Mouse (Mus musculus) forebrain, embryonic 15.5 days (tissue): Measurements from ENCODE around the gene Secisbp2. TPM values are rescaled to one million over a fixed set of nuclear protein-coding genes. Genes with fewer than 3 reads are reported as not detected.
"Not testable (repeated sequence)": the region's sequence is repeated elsewhere in the genome, so short reads cannot be mapped to it uniquely, and the experiment has no call there.

Source experiments
- ATAC-seq: fragments of 200-750 bp; cut with Nextera tagmentation; replicated peaks from 2 replicates; pipeline ENCODE4 v1.8.0; 2017; ENCODE audit warnings: mild to moderate bottlenecking, moderate TSS enrichment, moderate library complexity
- H3K27ac ChIP-seq: fragments of 300-500 bp; sonication (generic); replicated peaks from 2 replicates; pipeline ENCODE4 v1.5.1; 2015; ENCODE audit warnings: mild to moderate bottlenecking, inconsistent platforms
- H3K27me3 ChIP-seq: fragments of 300-500 bp; sonication (generic); 2 replicates; pipeline ENCODE4 v1.6.1; 2015; ENCODE audit warnings: inconsistent platforms
- H3K36me3 ChIP-seq: fragments of 300-500 bp; sonication (generic); 2 replicates; pipeline ENCODE4 v1.6.1; 2015; ENCODE audit warnings: mild to moderate bottlenecking, inconsistent platforms
- H3K4me1 ChIP-seq: fragments of 300-500 bp; sonication (generic); 2 replicates; pipeline ENCODE4 v1.6.1; 2015; ENCODE audit warnings: inconsistent platforms
- H3K4me2 ChIP-seq: fragments of 300-500 bp; sonication (generic); replicated peaks from 2 replicates; pipeline ENCODE4 v1.6.1; 2015; ENCODE audit warnings: mild to moderate bottlenecking, inconsistent platforms
- H3K4me3 ChIP-seq: fragments of 300-500 bp; sonication (generic); 2 replicates; pipeline ENCODE4 v1.5.1; 2015; ENCODE audit warnings: mild to moderate bottlenecking, inconsistent platforms
- H3K9ac ChIP-seq: fragments of 300-500 bp; sonication (generic); replicated peaks from 2 replicates; pipeline ENCODE4 v1.6.1; 2015; ENCODE audit warnings: mild to moderate bottlenecking, inconsistent platforms
- H3K9me3 ChIP-seq: fragments of 300-500 bp; sonication (generic); 2 replicates; pipeline ENCODE4 v1.6.1; 2016; ENCODE audit warnings: inconsistent platforms
- WGBS: fragments of 180-500 bp; shearing (Covaris S2); methylation state at CpG from one replicate; pipeline ENCODE4 v1.1.7; 2015; ENCODE audit warnings: mixed read lengths; 5-methylcytosine and 5-hydroxymethylcytosine counted together
- polyA plus RNA-seq: library from polyadenylated mRNA; unstranded; fragments of >200 nt; fragmentation: Nextera tagmentation; extraction: Ambion mirVana; gene quantifications from 2 replicates; pipeline ENCODE4 v1.2.1, GENCODE M21; 2015

Secisbp2 gene
- polyA plus RNA-seq, 1 experiment from 2014 or later, result 33.3 TPM

- H3K9me3 ChIP-seq, result no peaks in the 10 kb centered on the region
- no peaks in the 10 kb centered on the region for H3K36me3 ChIP-seq
- WGBS, result 88% methylated on average over 5 of the region's 5 CpGs
- no peak overlapping the region for H3K4me2 ChIP-seq
- no peaks in the 10 kb centered on the region for H3K27me3 ChIP-seq
- no peak overlapping the region for H3K9ac ChIP-seq
- H3K4me3 ChIP-seq, result no peak overlapping the region
- peaks cover 6% of the 10 kb centered on the region for H3K4me1 ChIP-seq
- no peak overlapping the region for H3K27ac ChIP-seq
- no peak for ATAC-seq
Measured at GRCm38 (mm10) chr13:51622626-51623025, 28.9 kb upstream of the Secisbp2 start.

GRCm38 (mm10) chr13:51623678-51624077 is 27.8 kb upstream of the Secisbp2 start:
- Histone ChIP-seq H3K27ac (no peak overlapping the region), H3K9ac (no peak overlapping the region), H3K4me2 (no peak overlapping the region), H3K4me3 (no peak overlapping the region), H3K36me3 (no peaks in the 10 kb centered on the region), H3K4me1 (no peaks in the 10 kb centered on the region), H3K9me3 (no peaks in the 10 kb centered on the region), H3K27me3 (no peaks in the 10 kb centered on the region)
- WGBS, result 77% methylated on average over 2 of the region's 2 CpGs
- no peak for ATAC-seq

GRCm38 (mm10) chr13:51628273-51628848 is 23.1 kb upstream of the Secisbp2 start:
- Histone ChIP-seq H3K9me3 (no peaks in the 10 kb centered on the region), H3K27ac (no peak overlapping the region), H3K4me2 (no peak overlapping the region), H3K9ac (no peak overlapping the region), H3K4me1 (no peaks in the 10 kb centered on the region), H3K36me3 (no peaks in the 10 kb centered on the region), H3K4me3 (no peak overlapping the region), H3K27me3 (no peaks in the 10 kb centered on the region)
- no peak for ATAC-seq
- WGBS, result 84% methylated on average over 6 of the region's 6 CpGs

- Histone ChIP-seq H3K4me3 (no peak overlapping the region), H3K9me3 (no peaks in the 10 kb centered on the region), H3K36me3 (no peaks in the 10 kb centered on the region), H3K4me1 (no peaks in the 10 kb centered on the region), H3K27me3 (no peaks in the 10 kb centered on the region), H3K27ac (no peak overlapping the region), H3K9ac (no peak overlapping the region), H3K4me2 (no peak overlapping the region)
- ATAC-seq, result no peak
- WGBS, result 86% methylated on average over 15 of the region's 15 CpGs
Measured at GRCm38 (mm10) chr13:51631354-51631992, 20.0 kb upstream of the Secisbp2 start.

- H3K9ac ChIP-seq, result no peak overlapping the region
- no peaks in the 10 kb centered on the region for H3K9me3 ChIP-seq
- no peak overlapping the region for H3K27ac ChIP-seq
- H3K27me3 ChIP-seq, result no peaks in the 10 kb centered on the region
- WGBS, result 87% methylated on average over 5 of the region's 5 CpGs
- no peak for ATAC-seq
- H3K4me1 ChIP-seq, result no peaks in the 10 kb centered on the region
- H3K36me3 ChIP-seq, result no peaks in the 10 kb centered on the region
- no peak overlapping the region for H3K4me3 ChIP-seq
- H3K4me2 ChIP-seq, result no peak overlapping the region
Measured at GRCm38 (mm10) chr13:51632560-51633218, 18.8 kb upstream of the Secisbp2 start.

GRCm38 (mm10) chr13:51635384-51635783 is 16.1 kb upstream of the Secisbp2 start:
- ATAC-seq, H3K9me3 ChIP-seq, H3K4me1 ChIP-seq, H3K4me3 ChIP-seq, H3K36me3 ChIP-seq, H3K4me2 ChIP-seq, H3K9ac ChIP-seq, H3K27me3 ChIP-seq, H3K27ac ChIP-seq: not testable (repeated sequence)
- WGBS, result 71% methylated on average over 5 of the region's 9 CpGs

GRCm38 (mm10) chr13:51638958-51639357 is 12.5 kb upstream of the Secisbp2 start:
- WGBS, result 90% methylated on average over 4 of the region's 4 CpGs
- H3K4me1 ChIP-seq, result no peaks in the 10 kb centered on the region
- H3K27me3 ChIP-seq, result no peaks in the 10 kb centered on the region

GRCm38 (mm10) chr13:51641424-51641823 is 10.1 kb upstream of the Secisbp2 start:
- Histone ChIP-seq H3K4me2 (no peak overlapping the region), H3K4me3 (no peak overlapping the region), H3K9me3 (no peaks in the 10 kb centered on the region), H3K27me3 (no peaks in the 10 kb centered on the region), H3K4me1 (peaks cover 8% of the 10 kb centered on the region), H3K9ac (no peak overlapping the region), H3K27ac (no peak overlapping the region), H3K36me3 (no peaks in the 10 kb centered on the region)
- no peak for ATAC-seq
- 86% methylated on average over 3 of the region's 3 CpGs for WGBS

More at GRCm38 (mm10) chr13:51638958-51639357, 12.5 kb upstream of the Secisbp2 start:
- no peaks in the 10 kb centered on the region for H3K9me3 ChIP-seq
- no peak for ATAC-seq
- no peak overlapping the region for H3K4me3 ChIP-seq
- H3K9ac ChIP-seq, result no peak overlapping the region
- H3K4me2 ChIP-seq, result no peak overlapping the region
- H3K27ac ChIP-seq, result no peak overlapping the region
- H3K36me3 ChIP-seq, result no peaks in the 10 kb centered on the region

- Histone ChIP-seq H3K9me3 (no peaks in the 10 kb centered on the region), H3K27ac (no peak overlapping the region), H3K4me2 (no peak overlapping the region), H3K9ac (no peak overlapping the region), H3K4me1 (peaks cover 17% of the 10 kb centered on the region), H3K4me3 (no peak overlapping the region), H3K36me3 (no peaks in the 10 kb centered on the region), H3K27me3 (no peaks in the 10 kb centered on the region)
- ATAC-seq, result no peak
- 41% methylated on average over 11 of the region's 11 CpGs for WGBS
Measured at GRCm38 (mm10) chr13:51642171-51642778, 9.2 kb upstream of the Secisbp2 start.

GRCm38 (mm10) chr13:51643924-51644828 is 7.3 kb upstream of the Secisbp2 start:
- peak overlapping the region; percentile 54; the same call in 1 of the 2 replicates for H3K27ac ChIP-seq
- 42% methylated on average over 20 of the region's 20 CpGs for WGBS
- H3K27me3 ChIP-seq, result no peaks in the 10 kb centered on the region
- H3K9me3 ChIP-seq, result no peaks in the 10 kb centered on the region
- peak overlapping the region; percentile 50 for H3K4me2 ChIP-seq
- peak overlapping the region; percentile 67 for H3K9ac ChIP-seq
- H3K4me1 ChIP-seq, result peaks cover 21% of the 10 kb centered on the region
- no peaks in the 10 kb centered on the region for H3K36me3 ChIP-seq
- peak; percentile 4; the same call in 1 of the 2 replicates for ATAC-seq
- peak overlapping the region; percentile 65 for H3K4me3 ChIP-seq

- H3K9ac ChIP-seq, result peak within 1 kb of the TSS; percentile 67
- H3K36me3 ChIP-seq, result no peaks in the 10 kb centered on the region
- peak within 1 kb of the TSS; percentile 54 for H3K27ac ChIP-seq
- WGBS, result under 1% methylated on average over 83 of the region's 83 CpGs
- ATAC-seq, result peak; percentile 99
- H3K4me3 ChIP-seq, result peak within 1 kb of the TSS; percentile 65
- H3K4me1 ChIP-seq, result peaks cover 21% of the 10 kb centered on the region
- peak within 1 kb of the TSS; percentile 88 for H3K4me2 ChIP-seq
- H3K27me3 ChIP-seq, result no peaks in the 10 kb centered on the region
- H3K9me3 ChIP-seq, result no peaks in the 10 kb centered on the region
Measured at GRCm38 (mm10) chr13:51644829-51645789, 6.4 kb upstream of the Secisbp2 start, which contains the start of gene Cks2. Gene Cks2, plus strand, starts transcription at chr13:51645232.
